Mouse (Mus musculus) heart, embryonic 14.5 days (tissue): ENCODE results near the gene Cpa2. TPM values are rescaled to one million over a fixed set of nuclear protein-coding genes. Genes with fewer than 3 reads are reported as not detected.

Experiments used
- ATAC-seq: fragments of 200-750 bp; cut with Nextera tagmentation; 2 replicates; pipeline ENCODE4 v1.8.0; 2017; ENCODE audit warnings: low read depth, moderate TSS enrichment; ENCODE audit not compliant: insufficient number of reproducible peaks, insufficient read depth, low FRiP score
- H3K27ac ChIP-seq, 2 experiments: fragments of 200-500 bp in 1 of 2; fragments of 300-500 bp in 1 of 2; sonication (generic) in 1 of 2; replicated peaks in 1 of 2; 2 replicates each; pipeline ENCODE4 v1.5.1; 2012 to 2014; ENCODE audit warnings: low read depth in 2 of 2, low read length in 2 of 2, control low read depth in 1 of 2, mild to moderate bottlenecking in 1 of 2, mixed read lengths in 1 of 2; ENCODE audit not compliant: control insufficient read depth in 1 of 2, insufficient read depth in 1 of 2
- H3K27me3 ChIP-seq: fragments of 300-500 bp; sonication (generic); 2 replicates; pipeline ENCODE4 v1.6.1; 2014; ENCODE audit warnings: mild to moderate bottlenecking, low read length, control low read depth; ENCODE audit not compliant: control insufficient read depth, insufficient read depth
- H3K36me3 ChIP-seq: fragments of 300-500 bp; sonication (generic); 2 replicates; pipeline ENCODE4 v1.6.1; 2014; ENCODE audit warnings: mild to moderate bottlenecking, control low read depth, low read length, mixed read lengths; ENCODE audit not compliant: control insufficient read depth, insufficient read depth
- H3K4me1 ChIP-seq, 2 experiments: fragments of 200-500 bp in 1 of 2; fragments of 300-500 bp in 1 of 2; sonication (generic) in 1 of 2; 2 replicates each; pipeline ENCODE4 v1.6.1; 2012 to 2014; ENCODE audit warnings: low read length in 2 of 2, control low read depth in 1 of 2, mixed read lengths in 1 of 2; ENCODE audit not compliant: control insufficient read depth in 2 of 2, insufficient read depth in 2 of 2
- H3K4me2 ChIP-seq: fragments of 300-500 bp; sonication (generic); 2 replicates; pipeline ENCODE4 v1.6.1; 2014; ENCODE audit warnings: mild to moderate bottlenecking, low read length
- H3K4me3 ChIP-seq, 2 experiments: fragments of 200-500 bp in 1 of 2; fragments of 300-500 bp in 1 of 2; sonication (generic) in 1 of 2; 2 replicates each; pipeline ENCODE4 v1.5.1; 2012 to 2014; ENCODE audit warnings: low read length in 2 of 2, mild to moderate bottlenecking in 2 of 2, control low read depth in 1 of 2, low read depth in 1 of 2, moderate library complexity in 1 of 2; ENCODE audit not compliant: control insufficient read depth in 1 of 2, insufficient read depth in 1 of 2
- H3K9ac ChIP-seq: fragments of 300-500 bp; sonication (generic); 2 replicates; pipeline ENCODE4 v1.6.1; 2014; ENCODE audit warnings: mild to moderate bottlenecking, low read length
- H3K9me3 ChIP-seq: fragments of 300-500 bp; sonication (generic); 2 replicates; pipeline ENCODE4 v1.6.1; 2016; ENCODE audit warnings: low read length, control low read depth; ENCODE audit not compliant: control insufficient read depth
- WGBS: fragments of 180-500 bp; shearing (Covaris S2); extraction: QIAGEN DNeasy Blood & Tissue Kit; methylation state at CpG from one replicate; pipeline ENCODE4 v1.1.7; 2014; 5-methylcytosine and 5-hydroxymethylcytosine counted together
- polyA plus RNA-seq: library from polyadenylated mRNA; unstranded; fragments of >200 nt; fragmentation: Nextera tagmentation; extraction: Ambion mirVana; gene quantifications from 2 replicates; pipeline ENCODE4 v1.2.1, GENCODE M21; 2014

Cpa2 gene
- polyA plus RNA-seq, 1 experiment from 2014 or later, result 4.8 TPM

DNA sequence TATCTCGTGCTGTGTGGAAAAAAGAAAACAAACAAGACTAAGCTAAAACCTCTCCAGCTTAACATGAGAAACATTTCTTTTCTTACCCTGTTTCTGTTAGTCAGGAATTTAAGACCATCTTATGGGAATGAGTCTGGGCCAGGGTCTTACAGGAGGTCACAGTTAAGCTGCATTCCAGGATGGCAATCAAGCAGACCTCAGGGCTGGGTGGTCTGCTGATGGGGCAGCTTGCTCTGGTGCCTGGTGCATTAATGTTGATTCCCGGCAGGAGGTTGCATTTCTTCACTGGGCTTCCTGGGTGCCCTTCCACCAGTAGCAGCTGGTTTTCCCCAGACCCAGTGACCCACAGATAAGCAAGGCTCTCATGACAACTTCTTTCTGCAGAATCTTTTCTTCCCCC is 48.4 kb downstream of the Cpa2 start:
- H3K36me3 ChIP-seq, result no peaks in the 10 kb centered on the region
- ATAC-seq, result no peak
- H3K27me3 ChIP-seq, result no peaks in the 10 kb centered on the region
- peaks cover 0 to 5% of the 10 kb centered on the region in 2 experiments; a peak in 2 of 4 replicates for H3K4me1 ChIP-seq
- H3K27ac ChIP-seq, result 0 out of 4 replicates have a peak overlapping the region, but pooled peaks have one; percentile 2 to 11
- no peak overlapping the region for H3K4me2 ChIP-seq
- no peaks in the 10 kb centered on the region for H3K9me3 ChIP-seq
- H3K4me3 ChIP-seq, result no peak overlapping the region
- 26% methylated on average over 2 of the region's 2 CpGs for WGBS
- H3K9ac ChIP-seq, result no peak overlapping the region

DNA sequence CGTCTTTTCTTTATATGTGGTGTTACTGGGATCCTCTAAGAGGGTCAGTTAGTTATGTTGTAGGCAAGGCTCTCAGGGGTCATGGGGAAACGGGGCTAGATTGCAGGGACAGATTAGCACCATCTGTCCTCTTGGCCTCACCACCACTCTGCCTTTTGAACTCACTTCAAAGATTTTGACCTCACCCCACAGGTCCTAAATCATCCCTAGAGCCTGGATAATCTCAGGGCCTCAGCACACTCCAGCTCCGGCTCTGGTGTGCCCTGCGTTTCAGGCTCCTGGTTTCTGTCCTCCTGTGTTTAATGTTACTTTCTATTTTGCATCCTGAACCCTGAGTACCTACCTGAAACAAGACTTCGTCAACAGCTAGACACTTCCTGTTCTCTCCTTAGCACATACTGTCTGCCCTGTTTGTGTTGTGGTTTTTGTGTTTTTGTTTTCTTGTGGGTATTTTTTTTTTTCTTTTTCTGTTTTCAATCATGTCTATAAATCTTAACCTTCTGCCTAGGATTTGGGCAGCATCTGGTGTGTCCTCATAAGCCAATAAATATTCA is 50.5 kb downstream of the Cpa2 start:
- no peak for ATAC-seq
- no peak overlapping the region for H3K4me3 ChIP-seq
- H3K4me1 ChIP-seq, result peaks cover 0 to 5% of the 10 kb centered on the region in 2 experiments; a peak in 2 of 4 replicates
- WGBS, result 54% methylated on average over 5 of the region's 5 CpGs
- no peaks in the 10 kb centered on the region for H3K36me3 ChIP-seq
- H3K9me3 ChIP-seq, result no peaks in the 10 kb centered on the region
- no peak overlapping the region for H3K4me2 ChIP-seq
- H3K27me3 ChIP-seq, result no peaks in the 10 kb centered on the region
- H3K27ac ChIP-seq, result no peak overlapping the region
- no peak overlapping the region for H3K9ac ChIP-seq

- WGBS, result 78% methylated on average over 10 of the region's 10 CpGs
- ATAC-seq, result no peak
- H3K4me1 ChIP-seq, result peaks cover 0 to 5% of the 10 kb centered on the region in 2 experiments; a peak in 2 of 4 replicates
These were observed 51.1 kb downstream of the Cpa2 start for GRCm38 (mm10) chr6:30592417-30592974.

GRCm38 (mm10) chr6:30594364-30594763 is 53.0 kb downstream of the Cpa2 start:
- H3K36me3 ChIP-seq, result no peaks in the 10 kb centered on the region
- no peak for ATAC-seq
- H3K9ac ChIP-seq, result no peak overlapping the region
- H3K9me3 ChIP-seq, result no peaks in the 10 kb centered on the region
- H3K27ac ChIP-seq, result no peak overlapping the region
- WGBS, result 45% methylated on average over 7 of the region's 7 CpGs
- H3K4me3 ChIP-seq, result no peak overlapping the region
- H3K4me1 ChIP-seq, result peaks cover 0 to 5% of the 10 kb centered on the region in 2 experiments; a peak in 2 of 4 replicates
- H3K4me2 ChIP-seq, result no peak overlapping the region
- no peaks in the 10 kb centered on the region for H3K27me3 ChIP-seq

More at GRCm38 (mm10) chr6:30592417-30592974, 51.1 kb downstream of the Cpa2 start:
- Histone ChIP-seq H3K4me3 (no peak overlapping the region), H3K36me3 (no peaks in the 10 kb centered on the region), H3K27me3 (no peaks in the 10 kb centered on the region), H3K9me3 (no peaks in the 10 kb centered on the region), H3K9ac (no peak overlapping the region), H3K27ac (no peak overlapping the region), H3K4me2 (no peak overlapping the region)

DNA sequence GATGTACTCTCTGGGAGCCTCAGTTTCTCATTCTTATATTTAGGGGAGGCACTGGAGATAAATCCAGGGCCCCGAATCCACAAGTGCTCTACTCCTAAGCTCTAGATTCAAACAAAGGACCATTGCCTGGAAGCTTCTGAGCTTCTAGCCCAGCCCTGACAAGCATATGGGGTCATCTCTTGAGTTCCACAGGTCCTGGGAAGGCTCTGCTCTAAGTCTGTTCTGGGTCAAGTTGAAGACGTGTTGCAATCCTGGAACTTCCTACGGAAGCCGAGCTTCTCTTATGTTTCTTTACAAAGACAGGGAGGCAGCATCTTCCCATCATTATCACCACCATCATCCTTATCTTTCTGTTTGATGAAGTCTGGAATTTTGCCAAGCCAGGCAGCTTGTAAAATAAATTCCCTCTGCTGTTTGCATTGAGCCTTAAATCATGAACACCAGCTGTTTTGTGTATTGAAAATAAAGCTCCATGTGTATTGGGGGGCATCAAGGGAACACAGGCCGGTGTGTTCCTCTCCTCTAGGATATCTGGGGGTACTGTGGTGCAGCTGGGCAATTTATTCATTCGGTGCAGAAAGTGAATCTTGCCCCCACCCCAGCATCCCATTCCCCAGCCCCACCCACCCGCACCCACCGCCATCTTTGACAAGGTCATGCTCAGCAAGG is 55.0 kb downstream of the Cpa2 start:
- H3K9ac ChIP-seq, result no peak overlapping the region
- H3K36me3 ChIP-seq, result no peaks in the 10 kb centered on the region
- H3K9me3 ChIP-seq, result no peaks in the 10 kb centered on the region
- no peak overlapping the region for H3K4me3 ChIP-seq
- H3K4me2 ChIP-seq, result no peak overlapping the region
- ATAC-seq, result no peak
- H3K4me1 ChIP-seq, result peaks cover 0 to 2% of the 10 kb centered on the region in 2 experiments; a peak in 1 of 4 replicates
- no peaks in the 10 kb centered on the region for H3K27me3 ChIP-seq
- no peak overlapping the region for H3K27ac ChIP-seq
- WGBS, result 87% methylated on average over 8 of the region's 8 CpGs

- Histone ChIP-seq H3K4me1 (no peaks in the 10 kb centered on the region), H3K4me2 (no peak overlapping the region), H3K9ac (no peak overlapping the region), H3K9me3 (no peaks in the 10 kb centered on the region), H3K27ac (no peak overlapping the region), H3K4me3 (no peak overlapping the region), H3K27me3 (no peaks in the 10 kb centered on the region), H3K36me3 (no peaks in the 10 kb centered on the region)
- ATAC-seq, result no peak
- 63% methylated on average over 3 of the region's 3 CpGs for WGBS
These were observed 58.7 kb downstream of the Cpa2 start for GRCm38 (mm10) chr6:30600033-30600432.

DNA sequence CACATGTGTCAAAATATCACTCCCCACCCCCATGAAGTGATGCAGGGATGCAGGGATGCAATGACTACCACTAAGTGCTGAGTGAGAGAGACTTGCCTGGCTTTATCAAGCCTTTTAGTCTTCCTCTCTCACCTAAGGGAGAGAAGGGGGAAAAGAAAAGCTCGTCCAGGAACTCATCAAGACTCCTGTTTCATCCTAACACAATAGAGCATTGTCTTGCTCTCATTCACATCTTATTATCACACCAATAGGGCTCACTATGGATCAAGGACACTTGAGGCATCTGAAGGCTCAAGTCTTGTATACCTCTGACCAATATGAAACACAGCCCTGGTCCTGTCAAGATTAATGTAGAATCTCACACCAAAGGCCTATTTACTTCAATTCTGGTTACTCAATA is 59.6 kb downstream of the Cpa2 start:
- H3K9ac ChIP-seq, result no peak overlapping the region
- no peaks in the 10 kb centered on the region for H3K4me1 ChIP-seq
- H3K36me3 ChIP-seq, result no peaks in the 10 kb centered on the region
- H3K9me3 ChIP-seq, result no peaks in the 10 kb centered on the region
- no peaks in the 10 kb centered on the region for H3K27me3 ChIP-seq
- ATAC-seq, result no peak
- no peak overlapping the region for H3K4me3 ChIP-seq
- H3K4me2 ChIP-seq, result no peak overlapping the region
- no peak overlapping the region for H3K27ac ChIP-seq
- 84% methylated on average over 1 of the region's 1 CpGs for WGBS
